12 mouse cellular contexts compared by ENCODE assay signal in the genomic region with DNA sequence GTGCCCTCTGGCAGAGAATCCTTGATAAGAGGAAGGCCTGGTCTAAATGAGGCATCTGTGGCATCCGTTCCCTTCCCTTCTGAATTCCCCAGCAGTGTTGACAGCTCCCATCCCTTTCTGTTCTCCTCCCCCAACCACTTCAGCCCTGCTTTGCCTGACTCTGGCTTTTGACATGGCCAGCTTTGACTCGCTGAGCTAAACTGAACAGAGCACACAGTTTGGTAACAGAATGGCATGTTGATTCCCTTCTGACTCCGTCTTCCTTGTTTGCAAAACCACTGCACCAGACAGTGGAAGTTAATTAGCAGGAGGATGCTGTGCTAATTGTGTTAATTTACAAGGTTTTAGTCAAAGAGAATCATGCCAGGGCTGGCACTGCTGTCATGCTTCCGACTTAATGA.
A peak's percentile ranks its signal among the peaks of the same experiment; 100 is the strongest.
DNase-seq lines count a peak whose midpoint lies in the region; ATAC-seq and TF ChIP-seq lines count a peak whose summit lies in the region.
"Had no signal": no experiment of that assay in that cellular context is flagged by ENCODE, and none has a peak within 500 bp of the region (broad histone marks: within the 10 kb centered on the region; RNA-seq: fewer than 3 reads in every experiment).

No protein-coding gene starts in this region.

- H3K4me3 ChIP-seq in forebrain, embryonic 12.5 days (replicated peaks) = no peak overlapping the region
- no peak overlapping the region for H3K4me3 ChIP-seq in heart, embryonic 14.5 days (ENCODE audit: control insufficient read depth in 1 of 2, insufficient read depth in 1 of 2, low read depth in 1 of 2, low read length in 2 of 2)
- no peak overlapping the region for H3K4me3 ChIP-seq in midbrain, embryonic 10.5 days
- H3K4me3 ChIP-seq in liver, embryonic 11.5 days (ENCODE audit: low read depth, low read length) = no peak overlapping the region
- H3K4me3 ChIP-seq: embryonic facial prominence, embryonic 13.5 days; megakaryocyte, embryonic 14.5 days had no signal

- H3K4me2 ChIP-seq in forebrain, embryonic 12.5 days = no peak overlapping the region
- peak overlapping the region; percentile 49 for H3K4me2 ChIP-seq in heart, embryonic 14.5 days (ENCODE audit: low read length)
- no peak overlapping the region for H3K4me2 ChIP-seq in liver, embryonic 11.5 days
- H3K4me2 ChIP-seq: embryonic facial prominence, embryonic 13.5 days had no signal

- no peaks in the 10 kb centered on the region for H3K9me3 ChIP-seq in forebrain, embryonic 12.5 days
- no peaks in the 10 kb centered on the region for H3K9me3 ChIP-seq in heart, embryonic 14.5 days (ENCODE audit: control insufficient read depth, low read length)
- no peaks in the 10 kb centered on the region for H3K9me3 ChIP-seq in midbrain, embryonic 10.5 days (replicated peaks)
- no peaks in the 10 kb centered on the region for H3K9me3 ChIP-seq in liver, embryonic 11.5 days (ENCODE audit: control insufficient read depth, low read length)
- H3K9me3 ChIP-seq: embryonic facial prominence, embryonic 13.5 days had no signal

- peaks cover 20% of the 10 kb centered on the region for H3K36me3 ChIP-seq in forebrain, embryonic 12.5 days (replicated peaks)
- peaks cover 27% of the 10 kb centered on the region for H3K36me3 ChIP-seq in heart, embryonic 14.5 days (ENCODE audit: control insufficient read depth, insufficient read depth, low read length)
- peaks cover 31% of the 10 kb centered on the region for H3K36me3 ChIP-seq in midbrain, embryonic 10.5 days
- H3K36me3 ChIP-seq in liver, embryonic 11.5 days (ENCODE audit: control insufficient read depth, insufficient read depth, low read length) = peaks cover 4% of the 10 kb centered on the region; the same call in 1 of the 2 replicates

- peaks cover 47% of the 10 kb centered on the region for H3K27me3 ChIP-seq in forebrain, embryonic 12.5 days
- H3K27me3 ChIP-seq in heart, embryonic 14.5 days (ENCODE audit: control insufficient read depth, insufficient read depth, low read length) = no peaks in the 10 kb centered on the region
- H3K27me3 ChIP-seq in midbrain, embryonic 10.5 days (ENCODE audit: low read depth, poor library complexity, severe bottlenecking) = no peaks in the 10 kb centered on the region
- H3K27me3 ChIP-seq in liver, embryonic 11.5 days (replicated peaks; ENCODE audit: control insufficient read depth, insufficient read depth, low read length) = no peaks in the 10 kb centered on the region
- H3K27me3 ChIP-seq: embryonic facial prominence, embryonic 13.5 days; megakaryocyte, embryonic 14.5 days had no signal

- H3K27ac ChIP-seq in forebrain, embryonic 12.5 days = no peak overlapping the region
- peak overlapping the region; percentile 83 to 92 for H3K27ac ChIP-seq in heart, embryonic 14.5 days (replicated peaks in 1 of 2; ENCODE audit: control insufficient read depth in 1 of 2, insufficient read depth in 1 of 2, low read depth in 2 of 2, low read length in 2 of 2)
- 0 out of 2 replicates have a peak overlapping the region, but pooled peaks have one; percentile 46 for H3K27ac ChIP-seq in midbrain, embryonic 10.5 days (replicated peaks)
- H3K27ac ChIP-seq in liver, embryonic 11.5 days (ENCODE audit: low read depth, low read length) = no peak overlapping the region
- H3K27ac ChIP-seq: embryonic facial prominence, embryonic 13.5 days had no signal

- no peak for TF ChIP-seq POLR2A in brain, embryonic 14.5 days (IDR thresholded peaks at IDR 0.05; ENCODE audit: borderline replicate concordance, extremely low read depth, insufficient read depth, insufficient read length, poor library complexity, severe bottlenecking)

- H3K4me1 ChIP-seq in forebrain, embryonic 12.5 days = peaks cover 20% of the 10 kb centered on the region
- peaks cover 0 to 18% of the 10 kb centered on the region in 2 experiments; a peak in 2 of 4 replicates for H3K4me1 ChIP-seq in heart, embryonic 14.5 days (ENCODE audit: control insufficient read depth in 2 of 2, insufficient read depth in 2 of 2, low read length in 2 of 2)
- peaks cover 21% of the 10 kb centered on the region for H3K4me1 ChIP-seq in midbrain, embryonic 10.5 days
- H3K4me1 ChIP-seq in liver, embryonic 11.5 days (replicated peaks; ENCODE audit: control insufficient read depth, insufficient read depth, low read length) = no peaks in the 10 kb centered on the region
- H3K4me1 ChIP-seq: megakaryocyte, embryonic 14.5 days had no signal

- WGBS in forebrain, embryonic 12.5 days = 7% methylated on average over 4 of the region's 4 CpGs
- WGBS in heart, embryonic 14.5 days = 11% methylated on average over 4 of the region's 4 CpGs
- WGBS in midbrain, embryonic 10.5 days = 30% methylated on average over 4 of the region's 4 CpGs
- 31% methylated on average over 4 of the region's 4 CpGs for WGBS in liver, embryonic 11.5 days

- TF ChIP-seq CTCF in brain, embryonic 14.5 days (IDR thresholded peaks at IDR 0.05; ENCODE audit: borderline replicate concordance, extremely low read depth, insufficient read depth, insufficient read length) = no peak

- DNase-seq in brain, embryonic 14.5 days (ENCODE audit: low read depth) = peak; percentile 93
- DNase-seq in midbrain, embryonic 10.5 days (ENCODE audit: low spot score) = no peak
- DNase-seq in liver, embryonic 11.5 days (ENCODE audit: low spot score) = no peak
- DNase-seq in left cerebral cortex, adult 18-20 months (ENCODE audit: low spot score in 2 of 2) = no peak
- DNase-seq in cerebellum, adult 11 months = no peak
- DNase-seq: kidney, postnatal 14 days; thymus, postnatal 36 days had no signal

- no peak overlapping the region for H3K9ac ChIP-seq in forebrain, embryonic 12.5 days
- H3K9ac ChIP-seq in heart, embryonic 14.5 days (ENCODE audit: low read length) = peak overlapping the region; percentile 28; the same call in 1 of the 2 replicates
- no peak overlapping the region for H3K9ac ChIP-seq in liver, embryonic 11.5 days (ENCODE audit: low read depth, low read length)
- H3K9ac ChIP-seq: embryonic facial prominence, embryonic 13.5 days had no signal

- ATAC-seq in forebrain, embryonic 12.5 days (ENCODE audit: low FRiP score) = peak; percentile 59; the same call in 1 of the 2 replicates
- ATAC-seq in heart, embryonic 14.5 days (ENCODE audit: insufficient number of reproducible peaks, insufficient read depth, low FRiP score, low read depth) = peak; percentile 85
- no peak for ATAC-seq in liver, embryonic 11.5 days (replicated peaks; ENCODE audit: low FRiP score)
- ATAC-seq: activated CD4-positive, CD25-positive, alpha-beta regulatory T cell, adult 4 months had no signal

Comparison
In these comparisons a context has a peak if more than half of its experiments do, and no peak if none do; other contexts are left out.
1. H3K27ac ChIP-seq: peak in heart, embryonic 14.5 days (2 of 2) and midbrain, embryonic 10.5 days (single experiment); none in forebrain, embryonic 12.5 days (single experiment) and liver, embryonic 11.5 days (single experiment).